Mouse (Mus musculus) liver, adult 2 months (tissue): ENCODE measurements at regions not wholly inside any gene's neighbourhood (a gene's known extent, or its start where the extent isn't known, plus 50 kb on each side); places are given as distances from the start of the nearest gene placed in this dataset.

Experiments
- DNase-seq: peaks from one replicate; pipeline ENCODE4 v3.0.0-alpha.2; 2011; ENCODE audit warnings: low read depth, low spot score; ENCODE audit errors: extremely low read depth
- H3K27ac ChIP-seq: fragments of 200-500 bp; replicated peaks from 2 replicates; pipeline ENCODE4 v1.5.1; 2012; ENCODE audit warnings: low read depth, mild to moderate bottlenecking, control low read depth, inconsistent platforms, low read length; ENCODE audit not compliant: insufficient read depth
- H3K27me3 ChIP-seq: fragments of 200-500 bp; 2 replicates; pipeline ENCODE4 v1.6.1; 2012; ENCODE audit warnings: mild to moderate bottlenecking, moderate library complexity, low read length, inconsistent platforms; ENCODE audit not compliant: control insufficient read depth, insufficient read depth
- H3K36me3 ChIP-seq: fragments of 200-500 bp; 2 replicates; pipeline ENCODE4 v1.6.1; 2012; ENCODE audit warnings: low read length, inconsistent platforms; ENCODE audit not compliant: control insufficient read depth, insufficient read depth
- H3K4me1 ChIP-seq: fragments of 200-500 bp; 2 replicates; pipeline ENCODE4 v1.6.1; 2011; ENCODE audit warnings: low read length; ENCODE audit not compliant: control insufficient read depth, insufficient read depth
- H3K4me3 ChIP-seq: fragments of 200-500 bp; 2 replicates; pipeline ENCODE4 v1.5.1; 2011; ENCODE audit warnings: low read depth, mild to moderate bottlenecking, control low read depth, low read length, moderate library complexity; ENCODE audit not compliant: insufficient read depth
- H3K79me2 ChIP-seq: fragments of 200-500 bp; 2 replicates; pipeline ENCODE4 v1.6.1; 2012; ENCODE audit warnings: inconsistent platforms, mild to moderate bottlenecking, low read length, moderate library complexity; ENCODE audit not compliant: control insufficient read depth, insufficient read depth
- H3K9ac ChIP-seq: fragments of 200-500 bp; 2 replicates; pipeline ENCODE4 v1.6.1; 2012; ENCODE audit warnings: low read depth, mild to moderate bottlenecking, control low read depth, inconsistent platforms, low read length
- CTCF ChIP-seq: fragments of 200-500 bp; IDR thresholded peaks from 2 replicates; pipeline ENCODE4 v1.5.1; 2011; ENCODE audit warnings: low read depth, low read length, control low read depth
- POLR2A ChIP-seq: fragments of 200-500 bp; IDR thresholded peaks from 2 replicates; pipeline ENCODE4 v1.6.1; 2011; ENCODE audit warnings: low read length, control low read depth; ENCODE audit not compliant: insufficient read depth; ENCODE audit errors: extremely low read depth
- WGBS: fragments of 180-500 bp; shearing (Covaris S2); methylation state at CpG from one replicate; pipeline ENCODE4 v1.1.7; 2018; 5-methylcytosine and 5-hydroxymethylcytosine counted together

DNA sequence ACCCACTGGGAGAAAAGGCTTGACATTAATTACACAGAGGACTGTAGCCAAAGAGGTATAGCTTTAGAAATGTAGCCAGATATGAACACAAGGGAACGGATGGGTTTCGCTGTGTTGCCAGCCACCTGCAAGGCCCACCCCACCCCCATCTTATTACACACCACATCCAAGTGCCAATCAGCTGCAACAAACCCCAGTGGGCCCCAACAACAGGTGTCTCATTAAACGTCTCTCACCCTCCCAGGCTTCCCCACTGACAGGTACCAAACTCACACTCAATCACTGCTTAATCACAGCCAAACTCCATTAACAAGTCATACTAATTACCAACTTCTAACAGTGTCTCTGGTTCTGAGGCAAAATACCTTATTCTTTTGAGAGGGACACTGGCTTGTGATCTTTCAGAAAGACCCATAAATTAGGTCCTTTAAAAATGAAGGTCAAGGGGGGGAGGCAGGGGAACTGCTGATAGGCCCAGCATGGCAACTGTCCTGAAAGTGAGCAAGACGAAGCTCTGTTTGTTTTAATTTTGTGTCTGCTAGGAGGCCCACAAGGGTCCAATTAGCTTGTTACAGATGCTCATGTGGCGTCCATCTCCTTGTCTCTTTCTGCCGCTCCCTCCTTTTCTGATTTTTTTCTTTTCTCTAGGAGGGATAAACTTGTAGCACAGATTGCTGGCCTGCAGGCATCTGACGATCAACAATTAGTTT lies 115.4 kb upstream of the Arrdc4 start:
- Histone ChIP-seq H3K79me2 (no peaks in the 10 kb centered on the region), H3K36me3 (no peaks in the 10 kb centered on the region), H3K4me3 (no peak overlapping the region), H3K4me1 (no peaks in the 10 kb centered on the region), H3K27ac (no peak overlapping the region), H3K27me3 (no peaks in the 10 kb centered on the region), H3K9ac (no peak overlapping the region)
- TF ChIP-seq POLR2A (no peak), CTCF (no peak)
- 88% methylated on average over 7 of the region's 7 CpGs for WGBS
- no peak for DNase-seq

DNA sequence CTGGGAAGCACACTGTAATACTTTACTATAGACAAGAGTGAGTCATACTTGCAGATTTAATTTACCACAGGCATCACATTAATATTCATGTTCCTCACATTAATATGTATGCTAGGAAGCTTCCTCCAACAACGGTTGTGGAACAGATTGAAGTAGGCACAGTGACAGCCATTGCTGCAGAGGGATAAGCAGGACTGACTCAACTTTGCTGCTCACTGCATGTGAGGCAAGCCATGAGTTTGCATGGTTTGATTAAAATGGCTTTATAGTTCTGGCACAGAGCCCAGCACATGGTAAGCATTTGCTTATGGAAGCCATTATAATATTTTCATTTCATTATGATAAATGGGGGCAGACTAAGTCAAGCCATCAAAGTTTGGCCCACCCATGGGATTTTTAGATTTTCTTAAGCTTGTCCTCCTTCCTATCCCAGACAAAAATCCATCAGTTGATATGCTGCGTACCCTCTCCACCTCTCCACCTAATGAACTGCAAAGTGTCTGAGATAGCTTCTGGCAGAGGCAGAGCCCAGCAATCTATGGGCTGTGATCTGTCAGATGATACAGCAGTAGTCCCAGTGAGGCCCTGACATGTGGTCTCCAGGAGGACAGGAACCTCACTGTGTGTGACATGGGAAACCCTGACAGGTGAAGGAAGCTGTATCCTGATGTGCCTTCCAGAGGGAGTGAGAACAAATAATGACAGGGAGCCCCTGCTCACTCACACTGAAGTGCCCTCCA lies 109.6 kb upstream of the Arrdc4 start:
- Histone ChIP-seq H3K79me2 (no peaks in the 10 kb centered on the region), H3K4me3 (no peak overlapping the region), H3K27me3 (no peaks in the 10 kb centered on the region), H3K27ac (no peak overlapping the region), H3K4me1 (no peaks in the 10 kb centered on the region), H3K9ac (no peak overlapping the region), H3K36me3 (no peaks in the 10 kb centered on the region)
- no peak for DNase-seq
- no peak for TF ChIP-seq CTCF
- no peak for TF ChIP-seq POLR2A
- 72% methylated on average over 2 of the region's 2 CpGs for WGBS

DNA sequence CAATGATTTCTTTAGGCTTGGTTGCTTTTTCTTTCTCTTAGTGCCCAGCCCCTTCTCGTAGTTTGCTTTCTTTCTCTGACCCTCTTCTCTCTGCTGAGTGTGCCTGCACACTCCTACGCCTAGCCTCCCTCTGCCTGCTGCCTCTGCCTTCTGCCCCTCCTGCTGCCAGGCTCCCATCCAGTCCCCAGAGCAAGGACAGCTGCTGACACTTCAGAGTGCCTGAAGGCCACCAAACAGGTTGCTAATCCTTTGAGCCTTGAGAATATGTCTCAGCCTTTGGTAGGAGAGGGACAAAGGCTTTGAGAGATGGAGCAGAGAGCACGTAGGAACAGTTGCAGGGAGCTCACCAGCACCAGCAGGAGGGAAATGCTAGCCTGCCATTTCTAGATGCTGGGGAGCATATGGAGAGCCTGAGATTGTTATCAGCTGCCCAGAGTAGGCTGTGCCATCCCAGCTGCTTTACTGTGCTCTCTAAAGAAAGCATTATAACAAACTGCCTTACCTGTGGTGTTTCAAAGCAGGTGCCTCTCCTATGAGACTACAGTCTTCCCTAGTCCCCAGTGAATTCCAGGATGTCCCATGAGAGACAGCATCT lies 103.0 kb upstream of the Arrdc4 start:
- no peak overlapping the region for H3K4me3 ChIP-seq
- TF ChIP-seq POLR2A (no peak), CTCF (no peak)
- H3K27ac ChIP-seq, result no peak overlapping the region
- no peaks in the 10 kb centered on the region for H3K36me3 ChIP-seq
- no peak for DNase-seq
- H3K4me1 ChIP-seq, result no peaks in the 10 kb centered on the region
- no peaks in the 10 kb centered on the region for H3K79me2 ChIP-seq
- WGBS, result 75% methylated on average over 3 of the region's 3 CpGs
- no peaks in the 10 kb centered on the region for H3K27me3 ChIP-seq
- no peak overlapping the region for H3K9ac ChIP-seq

DNA sequence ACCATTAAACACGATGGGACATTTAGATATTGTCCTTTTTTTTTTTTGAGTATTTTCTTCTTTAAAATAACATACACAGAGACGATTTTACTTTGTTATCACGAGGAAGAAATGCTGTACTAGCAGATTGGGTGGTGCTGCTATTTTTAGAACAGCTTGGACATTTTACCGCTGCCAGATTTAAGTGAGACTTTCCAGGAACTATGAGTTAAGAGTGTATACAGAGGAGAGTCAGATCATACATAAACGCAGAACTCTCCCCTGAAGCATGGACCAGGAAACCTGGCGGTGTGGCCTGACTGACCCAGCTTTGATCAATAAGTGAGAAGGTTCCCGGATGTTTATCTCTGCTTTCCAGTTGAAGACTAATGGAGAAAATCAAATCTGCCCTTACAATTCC lies 95.6 kb upstream of the Arrdc4 start:
- H3K27me3 ChIP-seq, result no peaks in the 10 kb centered on the region
- H3K79me2 ChIP-seq, result no peaks in the 10 kb centered on the region
- no peaks in the 10 kb centered on the region for H3K36me3 ChIP-seq
- no peak overlapping the region for H3K27ac ChIP-seq
- WGBS, result 41% methylated on average over 7 of the region's 7 CpGs
- DNase-seq, result no peak
- H3K9ac ChIP-seq, result no peak overlapping the region
- TF ChIP-seq POLR2A, result no peak
- no peak for TF ChIP-seq CTCF
- no peaks in the 10 kb centered on the region for H3K4me1 ChIP-seq
- no peak overlapping the region for H3K4me3 ChIP-seq

DNA sequence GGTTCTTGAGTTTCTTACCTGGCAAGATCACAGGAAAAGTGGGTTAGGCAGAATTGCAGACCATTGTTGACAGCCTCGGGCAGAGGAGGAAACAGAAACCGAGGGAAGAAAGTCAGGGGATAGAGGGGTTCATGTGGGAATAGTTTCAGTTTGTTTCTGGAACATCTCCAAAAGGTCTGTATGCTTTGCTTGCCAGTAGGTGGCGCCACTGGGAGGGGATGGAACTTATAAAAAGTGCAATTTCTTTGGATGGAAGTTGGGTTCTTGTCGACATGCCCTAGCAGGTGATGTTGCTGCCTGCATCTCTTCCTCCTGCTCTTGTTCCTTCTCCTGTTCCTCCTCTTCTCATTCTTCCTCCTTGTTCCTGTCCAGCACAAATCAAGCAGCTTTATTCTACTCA lies 94.3 kb upstream of the Arrdc4 start:
- H3K36me3 ChIP-seq, result no peaks in the 10 kb centered on the region
- 22% methylated on average over 4 of the region's 4 CpGs for WGBS
- no peaks in the 10 kb centered on the region for H3K79me2 ChIP-seq
- TF ChIP-seq CTCF, result peak; percentile 57
- TF ChIP-seq POLR2A, result no peak
- no peaks in the 10 kb centered on the region for H3K27me3 ChIP-seq
- no peak overlapping the region for H3K27ac ChIP-seq
- H3K9ac ChIP-seq, result no peak overlapping the region
- DNase-seq, result peak; percentile 32
- no peaks in the 10 kb centered on the region for H3K4me1 ChIP-seq
- H3K4me3 ChIP-seq, result no peak overlapping the region
